Mouse (Mus musculus) midbrain, embryonic 14.5 days (tissue): ENCODE measurements at regions not wholly inside any gene's neighbourhood (a gene's known extent, or its start where the extent isn't known, plus 50 kb on each side); places are given as distances from the start of the nearest gene placed in this dataset.

ENCODE experiments used
- ATAC-seq: fragments of 200-750 bp; cut with Nextera tagmentation; 2 replicates; pipeline ENCODE4 v1.8.0; 2017; ENCODE audit warnings: moderate number of reproducible peaks, moderate library complexity; ENCODE audit not compliant: low FRiP score, low TSS enrichment
- DNase-seq: peaks from one replicate; pipeline ENCODE4 v3.0.0-alpha.2; 2015
- H3K27ac ChIP-seq: fragments of 300-500 bp; sonication (generic); replicated peaks from 2 replicates; pipeline ENCODE4 v1.5.1; 2014; ENCODE audit warnings: mild to moderate bottlenecking, low read depth, low read length, moderate library complexity
- H3K27me3 ChIP-seq: fragments of 300-500 bp; sonication (generic); 2 replicates; pipeline ENCODE4 v1.6.1; 2014; ENCODE audit warnings: low read length, control low read depth, mixed read lengths; ENCODE audit not compliant: control insufficient read depth, insufficient read depth
- H3K36me3 ChIP-seq: fragments of 300-500 bp; sonication (generic); 2 replicates; pipeline ENCODE4 v1.6.1; 2014; ENCODE audit warnings: low read length, control low read depth; ENCODE audit not compliant: control insufficient read depth, insufficient read depth
- H3K4me1 ChIP-seq: fragments of 300-500 bp; sonication (generic); 2 replicates; pipeline ENCODE4 v1.6.1; 2014; ENCODE audit warnings: mild to moderate bottlenecking, antibody characterized with exemption, low read length, control low read depth; ENCODE audit not compliant: control insufficient read depth, insufficient read depth
- H3K4me2 ChIP-seq: fragments of 300-500 bp; sonication (generic); 2 replicates; pipeline ENCODE4 v1.6.1; 2014; ENCODE audit warnings: mild to moderate bottlenecking, low read length, moderate library complexity
- H3K4me3 ChIP-seq: fragments of 300-500 bp; sonication (generic); replicated peaks from 2 replicates; pipeline ENCODE4 v1.5.1; 2014; ENCODE audit warnings: low read depth, low read length
- H3K9ac ChIP-seq: fragments of 300-500 bp; sonication (generic); replicated peaks from 2 replicates; pipeline ENCODE4 v1.6.1; 2014; ENCODE audit warnings: mild to moderate bottlenecking, low read length, moderate library complexity
- H3K9me3 ChIP-seq: fragments of 300-500 bp; sonication (generic); 2 replicates; pipeline ENCODE4 v1.6.1; 2016; ENCODE audit warnings: low read length, control low read depth, mixed read lengths; ENCODE audit not compliant: control insufficient read depth
- WGBS: fragments of 180-500 bp; shearing (Covaris S2); extraction: QIAGEN DNeasy Blood & Tissue Kit; methylation state at CpG from one replicate; pipeline ENCODE4 v1.1.7; 2014; 5-methylcytosine and 5-hydroxymethylcytosine counted together

DNA sequence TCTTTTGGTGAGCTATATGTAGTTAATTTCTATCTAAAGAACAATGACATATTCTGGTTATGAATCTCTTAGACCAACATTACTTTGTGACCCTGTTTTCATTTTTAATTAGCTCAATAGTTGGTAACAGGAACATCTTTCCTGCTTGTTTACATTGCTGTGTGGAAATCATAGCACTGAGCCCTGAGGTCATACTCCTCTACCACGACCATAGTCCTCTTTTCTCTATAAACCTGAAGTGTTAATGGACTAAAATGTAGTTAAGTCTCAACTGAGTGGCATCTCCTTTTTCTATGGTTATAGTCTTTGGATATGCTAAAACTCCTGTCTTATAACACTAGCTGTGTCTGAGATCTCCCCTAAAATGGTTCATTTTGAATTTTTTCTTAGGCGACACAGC is 240.2 kb upstream of the Dab2 start:
- no peak overlapping the region for H3K4me3 ChIP-seq
- H3K27me3 ChIP-seq, result no peaks in the 10 kb centered on the region
- DNase-seq (no peak), ATAC-seq (no peak)
- H3K9me3 ChIP-seq, result no peaks in the 10 kb centered on the region
- H3K36me3 ChIP-seq, result no peaks in the 10 kb centered on the region
- H3K4me2 ChIP-seq, result no peak overlapping the region
- no peaks in the 10 kb centered on the region for H3K4me1 ChIP-seq
- H3K27ac ChIP-seq, result no peak overlapping the region
- WGBS, result 80% methylated on average over 2 of the region's 2 CpGs
- no peak overlapping the region for H3K9ac ChIP-seq

DNA sequence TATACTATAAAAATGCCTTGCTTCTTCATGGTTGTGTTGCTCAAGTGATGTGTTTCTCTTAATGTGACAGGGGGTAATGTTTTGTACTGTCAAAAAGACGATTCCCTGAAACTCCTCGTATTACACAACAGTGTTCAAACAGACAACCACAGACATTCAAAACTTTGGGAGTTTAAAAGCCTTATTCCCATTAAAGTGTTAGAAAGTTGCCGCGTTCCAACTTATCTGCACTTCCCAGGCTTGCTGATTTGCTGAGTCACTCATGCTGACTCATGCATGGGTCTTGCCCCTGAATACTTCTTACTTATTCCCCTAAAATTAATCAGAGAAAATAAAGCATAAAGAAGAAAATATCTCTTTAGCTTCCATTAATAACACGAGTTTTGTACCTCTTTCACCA is 239.8 kb upstream of the Dab2 start:
- no peaks in the 10 kb centered on the region for H3K9me3 ChIP-seq
- H3K36me3 ChIP-seq, result no peaks in the 10 kb centered on the region
- no peak overlapping the region for H3K4me2 ChIP-seq
- H3K4me3 ChIP-seq, result no peak overlapping the region
- 87% methylated on average over 5 of the region's 5 CpGs for WGBS
- ATAC-seq (no peak), DNase-seq (no peak)
- no peaks in the 10 kb centered on the region for H3K4me1 ChIP-seq
- H3K27ac ChIP-seq, result no peak overlapping the region
- H3K9ac ChIP-seq, result no peak overlapping the region
- no peaks in the 10 kb centered on the region for H3K27me3 ChIP-seq

DNA sequence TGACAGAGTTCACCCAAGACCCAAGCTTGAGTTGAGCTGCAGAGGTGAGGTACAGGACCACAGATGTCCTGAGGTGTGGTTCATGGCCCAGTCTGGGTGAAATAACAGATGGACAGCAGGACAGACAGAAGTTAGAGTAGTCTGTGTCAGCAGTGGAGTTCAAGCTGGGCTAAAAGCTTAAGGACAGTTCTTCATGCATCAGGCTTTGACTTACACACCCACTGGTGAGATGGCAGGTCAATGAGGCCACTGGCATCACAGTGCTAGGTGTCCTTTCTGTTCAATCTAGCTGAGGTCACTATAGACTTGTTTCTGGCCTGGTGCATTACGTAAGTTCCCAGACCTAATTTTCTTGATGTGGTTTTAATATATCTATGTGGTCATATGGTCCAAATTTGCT is 238.9 kb upstream of the Dab2 start:
- Histone ChIP-seq H3K4me1 (no peaks in the 10 kb centered on the region), H3K9ac (no peak overlapping the region), H3K36me3 (no peaks in the 10 kb centered on the region), H3K9me3 (no peaks in the 10 kb centered on the region), H3K27ac (no peak overlapping the region), H3K4me2 (no peak overlapping the region), H3K27me3 (no peaks in the 10 kb centered on the region), H3K4me3 (no peak overlapping the region)
- 88% methylated on average over 1 of the region's 1 CpGs for WGBS
- no peak for DNase-seq
- ATAC-seq, result no peak

DNA sequence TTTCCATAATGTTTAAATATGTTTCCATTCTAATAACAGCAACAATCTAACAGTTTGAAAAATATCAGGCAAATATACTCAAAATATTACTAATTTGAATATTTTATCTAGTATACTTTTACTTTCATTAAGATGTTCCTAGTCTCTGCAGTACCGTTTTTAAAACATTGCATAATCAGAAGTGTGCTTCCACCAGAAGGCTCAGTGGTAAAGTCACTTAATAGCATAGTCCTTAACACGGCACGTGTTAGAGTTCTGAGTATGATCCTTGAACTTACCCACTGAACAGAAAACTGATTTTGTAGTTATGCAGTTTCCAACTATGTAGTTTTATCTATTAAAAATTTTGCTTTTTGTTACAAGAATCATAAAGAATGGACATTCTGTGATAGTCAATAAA is 234.5 kb upstream of the Dab2 start:
- H3K27me3 ChIP-seq, result no peaks in the 10 kb centered on the region
- DNase-seq (no peak), ATAC-seq (no peak)
- no peak overlapping the region for H3K4me2 ChIP-seq
- no peaks in the 10 kb centered on the region for H3K9me3 ChIP-seq
- no peak overlapping the region for H3K27ac ChIP-seq
- no peak overlapping the region for H3K9ac ChIP-seq
- no peaks in the 10 kb centered on the region for H3K4me1 ChIP-seq
- no peaks in the 10 kb centered on the region for H3K36me3 ChIP-seq
- WGBS, result 92% methylated on average over 3 of the region's 3 CpGs
- H3K4me3 ChIP-seq, result no peak overlapping the region

DNA sequence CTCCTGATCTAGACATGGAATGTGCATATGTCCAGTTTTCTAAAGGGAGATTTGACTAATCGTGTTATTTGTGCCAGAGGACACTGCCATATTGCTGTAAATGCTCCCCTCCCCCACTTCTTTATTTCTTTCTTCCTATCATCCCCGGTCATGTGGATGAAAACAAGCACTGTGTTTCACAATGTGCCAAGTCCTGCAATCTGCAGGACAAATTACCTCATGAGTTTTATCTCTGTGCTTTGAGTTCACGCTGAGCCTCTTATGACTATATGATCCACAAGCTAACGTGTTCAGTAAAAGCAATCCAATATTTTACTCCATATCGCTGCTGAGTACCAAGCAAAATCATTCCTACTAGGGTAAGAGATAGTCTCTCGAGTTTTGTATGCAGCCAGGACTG is 232.2 kb upstream of the Dab2 start:
- Histone ChIP-seq H3K9me3 (no peaks in the 10 kb centered on the region), H3K36me3 (no peaks in the 10 kb centered on the region), H3K4me2 (no peak overlapping the region), H3K27me3 (no peaks in the 10 kb centered on the region), H3K4me1 (no peaks in the 10 kb centered on the region), H3K9ac (no peak overlapping the region), H3K4me3 (no peak overlapping the region), H3K27ac (no peak overlapping the region)
- 88% methylated on average over 6 of the region's 6 CpGs for WGBS
- DNase-seq, result no peak
- ATAC-seq, result no peak

DNA sequence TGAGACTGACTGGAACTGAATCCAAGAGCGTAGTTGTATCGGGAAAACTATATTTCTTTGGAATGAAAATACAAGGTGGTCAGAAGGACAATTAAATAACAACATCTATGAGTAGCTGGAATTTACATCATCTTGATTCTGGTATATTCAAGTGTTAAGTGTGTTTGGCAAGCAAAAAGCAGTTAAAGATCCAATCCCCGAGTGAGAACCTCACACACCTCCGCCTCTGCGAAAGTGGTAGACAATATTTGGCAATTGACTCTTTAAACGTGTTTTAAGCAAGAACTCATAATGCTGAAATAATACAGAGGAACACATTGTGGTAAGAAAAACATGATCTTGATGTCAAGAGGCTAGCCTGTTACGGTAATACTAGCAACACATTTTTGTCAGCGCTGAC is 231.2 kb upstream of the Dab2 start:
- Histone ChIP-seq H3K36me3 (no peaks in the 10 kb centered on the region), H3K27me3 (no peaks in the 10 kb centered on the region), H3K27ac (no peak overlapping the region), H3K4me3 (no peak overlapping the region), H3K9me3 (no peaks in the 10 kb centered on the region), H3K4me1 (no peaks in the 10 kb centered on the region), H3K9ac (no peak overlapping the region), H3K4me2 (no peak overlapping the region)
- 94% methylated on average over 8 of the region's 8 CpGs for WGBS
- DNase-seq (no peak), ATAC-seq (no peak)

DNA sequence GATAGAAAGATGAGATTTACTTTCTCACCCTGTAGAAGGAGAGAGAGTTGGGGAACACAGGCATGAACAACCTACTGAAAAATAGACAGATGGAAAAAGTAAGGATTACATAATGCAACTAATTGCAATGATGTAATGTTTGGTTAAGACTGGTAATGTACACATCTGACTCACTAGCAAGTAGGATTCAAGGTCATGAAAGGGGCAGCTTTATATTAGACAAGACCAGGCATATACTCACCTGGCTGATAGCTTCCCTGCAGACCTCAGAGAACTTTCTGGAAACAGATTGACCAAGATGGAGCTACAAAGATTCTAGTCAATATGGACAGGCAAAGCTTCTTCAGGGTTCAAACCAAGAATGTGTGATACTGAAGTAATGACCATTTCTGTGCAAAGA is 227.7 kb upstream of the Dab2 start:
- Histone ChIP-seq H3K4me3 (no peak overlapping the region), H3K27ac (no peak overlapping the region), H3K4me2 (no peak overlapping the region), H3K27me3 (no peaks in the 10 kb centered on the region), H3K4me1 (no peaks in the 10 kb centered on the region), H3K36me3 (no peaks in the 10 kb centered on the region), H3K9me3 (no peaks in the 10 kb centered on the region), H3K9ac (no peak overlapping the region)
- ATAC-seq (no peak), DNase-seq (no peak)

DNA sequence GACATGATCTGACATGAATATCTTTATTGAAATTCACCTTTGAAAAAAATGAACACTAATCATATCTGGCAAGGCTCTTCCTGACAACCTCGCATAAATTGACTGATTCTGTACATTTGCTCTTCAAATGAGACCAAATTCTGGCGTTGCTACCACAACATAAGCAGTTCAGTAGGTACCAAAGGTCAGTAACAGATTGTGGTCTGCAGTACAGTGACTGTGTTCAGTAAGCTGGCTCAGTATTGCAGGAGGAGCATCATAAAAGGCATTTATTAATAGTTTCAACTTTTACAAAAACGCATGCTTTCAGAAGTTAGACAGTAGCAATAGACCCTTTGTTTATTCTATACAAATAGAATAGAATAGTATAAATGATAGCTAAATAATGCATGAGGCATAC is 226.7 kb upstream of the Dab2 start:
- ATAC-seq (no peak), DNase-seq (no peak)
- H3K27me3 ChIP-seq, result no peaks in the 10 kb centered on the region
- no peaks in the 10 kb centered on the region for H3K36me3 ChIP-seq
- H3K4me1 ChIP-seq, result no peaks in the 10 kb centered on the region
- no peaks in the 10 kb centered on the region for H3K9me3 ChIP-seq
- H3K9ac ChIP-seq, result no peak overlapping the region
- no peak overlapping the region for H3K27ac ChIP-seq
- H3K4me2 ChIP-seq, result no peak overlapping the region
- no peak overlapping the region for H3K4me3 ChIP-seq
- 83% methylated on average over 3 of the region's 3 CpGs for WGBS

DNA sequence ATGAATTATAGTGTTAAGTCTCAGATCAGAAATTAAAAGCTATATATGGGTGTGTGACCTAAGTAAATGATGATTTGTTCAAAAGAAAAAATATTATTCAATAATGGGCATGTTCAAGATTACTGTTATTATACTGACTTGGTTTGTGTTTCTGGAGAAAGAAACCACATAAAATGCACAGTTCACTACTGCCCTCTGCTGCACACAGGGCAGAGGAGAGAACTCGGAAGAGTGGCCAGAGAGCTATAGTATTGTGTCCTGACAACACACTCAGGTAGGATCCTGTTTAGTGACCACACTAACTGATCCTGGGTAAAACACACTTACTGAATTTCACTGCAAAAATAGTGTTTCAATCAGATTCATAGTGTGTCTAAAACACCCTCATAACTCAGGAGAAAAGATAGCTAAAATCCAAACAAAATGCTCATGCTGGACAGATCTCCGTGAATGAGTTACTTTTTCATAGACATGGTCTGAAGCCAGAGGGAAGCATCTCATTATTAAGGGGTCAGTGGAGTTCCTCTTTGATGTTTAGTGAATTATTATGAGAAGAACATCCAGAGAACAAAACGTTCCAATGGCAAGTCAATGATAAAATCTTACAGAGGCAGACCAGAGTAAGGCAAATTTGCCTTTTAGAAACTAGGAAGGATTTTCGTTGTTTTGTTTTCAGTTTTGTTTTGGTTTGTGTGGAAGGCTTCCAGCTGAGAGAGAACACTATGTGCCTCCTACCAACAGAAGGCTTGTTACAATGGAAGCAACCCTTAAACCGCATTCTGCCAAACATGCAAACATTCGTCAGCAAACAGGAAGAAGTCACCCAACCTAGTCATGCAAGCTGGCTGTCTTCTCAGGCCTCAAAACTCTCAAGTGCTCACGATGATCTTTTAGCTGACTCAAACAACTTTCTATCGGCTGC is 218.6 kb upstream of the Dab2 start:
- Histone ChIP-seq H3K27ac (no peak overlapping the region), H3K9ac (no peak overlapping the region), H3K9me3 (no peaks in the 10 kb centered on the region), H3K4me1 (no peaks in the 10 kb centered on the region), H3K36me3 (no peaks in the 10 kb centered on the region), H3K4me3 (no peak overlapping the region), H3K27me3 (no peaks in the 10 kb centered on the region), H3K4me2 (no peak overlapping the region)
- WGBS, result 58% methylated on average over 8 of the region's 8 CpGs
- DNase-seq (peak; percentile 81), ATAC-seq (peak; percentile 73; the same call in 1 of the 2 replicates)
